In the genomic region with DNA sequence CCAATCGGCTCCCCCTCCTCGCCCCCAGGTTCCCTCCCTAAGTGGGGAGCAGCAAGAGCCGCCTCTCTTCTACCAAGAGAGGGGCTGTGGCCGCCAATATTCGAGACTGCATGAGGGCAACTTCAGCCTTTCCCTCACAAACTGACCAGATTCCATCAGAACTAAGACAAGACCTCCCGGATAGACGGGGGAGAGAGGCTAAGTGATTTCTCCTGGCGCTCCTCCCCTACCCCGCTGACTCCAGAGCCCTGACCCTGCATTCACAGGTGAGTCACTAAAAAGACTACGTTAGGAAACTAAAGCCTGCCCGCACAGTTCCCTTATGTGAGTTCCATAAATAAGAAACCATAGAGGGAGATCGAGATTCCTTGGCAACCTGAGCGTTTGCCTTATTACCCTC, we compare ENCODE assay signal across 9 mouse cellular contexts. TPM values are rescaled to one million over a fixed set of nuclear protein-coding genes. Genes with fewer than 3 reads are reported as not detected.
A peak's percentile ranks its signal among the peaks of the same experiment; 100 is the strongest.
DNase-seq lines count a peak whose midpoint lies in the region; ATAC-seq and TF ChIP-seq lines count a peak whose summit lies in the region.
"Had no signal": no experiment of that assay in that cellular context is flagged by ENCODE, and none has a peak within 500 bp of the region (broad histone marks: within the 10 kb centered on the region; RNA-seq: fewer than 3 reads in every experiment).

No protein-coding gene starts in this region.

- no peak for ATAC-seq in lung, embryonic 15.5 days (ENCODE audit: borderline replicate concordance, extremely low read depth, low FRiP score, low TSS enrichment)
- ATAC-seq in hindbrain, embryonic 15.5 days (ENCODE audit: low FRiP score, low read depth), result no peak
- ATAC-seq in erythroid progenitor cell, adult 5-6 weeks (replicated peaks; ENCODE audit: low FRiP score, poor library complexity, severe bottlenecking), result no peak

- peak; percentile 82 for DNase-seq in heart, adult 11 months
- no peak for DNase-seq in heart, embryonic 10.5 days (ENCODE audit: low spot score)
- DNase-seq in lung, postnatal 36 days, result no peak
- no peak for DNase-seq in MN1 (ENCODE audit: low spot score)

- no peak overlapping the region for H3K27ac ChIP-seq in heart, embryonic 10.5 days
- H3K27ac ChIP-seq in lung, embryonic 15.5 days, result no peak overlapping the region
- peak overlapping the region; percentile 9; the same call in 1 of the 2 replicates for H3K27ac ChIP-seq in hindbrain, embryonic 15.5 days (replicated peaks)
- H3K27ac ChIP-seq in small intestine, adult 2 months (ENCODE audit: insufficient read depth, low read depth, low read length), result no peak overlapping the region
- H3K27ac ChIP-seq: midbrain, embryonic 12.5 days had no signal

- no peaks in the 10 kb centered on the region for H3K9me3 ChIP-seq in heart, embryonic 10.5 days
- no peaks in the 10 kb centered on the region for H3K9me3 ChIP-seq in lung, embryonic 15.5 days
- no peaks in the 10 kb centered on the region for H3K9me3 ChIP-seq in hindbrain, embryonic 15.5 days
- H3K9me3 ChIP-seq: midbrain, embryonic 12.5 days had no signal

- no peaks in the 10 kb centered on the region for H3K36me3 ChIP-seq in heart, embryonic 10.5 days
- no peaks in the 10 kb centered on the region for H3K36me3 ChIP-seq in lung, embryonic 15.5 days
- no peaks in the 10 kb centered on the region for H3K36me3 ChIP-seq in hindbrain, embryonic 15.5 days
- H3K36me3 ChIP-seq in small intestine, adult 2 months (ENCODE audit: control insufficient read depth, insufficient read depth, low read length), result no peaks in the 10 kb centered on the region
- H3K36me3 ChIP-seq: midbrain, embryonic 12.5 days had no signal

- H3K4me2 ChIP-seq in lung, embryonic 15.5 days, result peak overlapping the region; percentile 98
- H3K4me2 ChIP-seq in hindbrain, embryonic 15.5 days, result peak overlapping the region; percentile 84

- no peak for TF ChIP-seq POLR2A in small intestine, adult 2 months (IDR thresholded peaks at IDR 0.05; ENCODE audit: low read depth, low read length)

- 71% methylated on average over 13 of the region's 13 CpGs for WGBS in heart, embryonic 10.5 days
- WGBS in lung, embryonic 15.5 days, result 59% methylated on average over 13 of the region's 13 CpGs
- WGBS in hindbrain, embryonic 15.5 days, result 53% methylated on average over 13 of the region's 13 CpGs
- 54% methylated on average over 13 of the region's 13 CpGs for WGBS in small intestine, adult 2 months

- TF ChIP-seq CTCF in small intestine, adult 2 months (IDR thresholded peaks at IDR 0.05; ENCODE audit: extremely low read depth, insufficient read length, insufficient replicate concordance, low read depth, low read length), result no peak

- H3K9ac ChIP-seq in lung, embryonic 15.5 days, result peak overlapping the region; percentile 9; the same call in 1 of the 2 replicates
- no peak overlapping the region for H3K9ac ChIP-seq in hindbrain, embryonic 15.5 days
- H3K9ac ChIP-seq: midbrain, embryonic 12.5 days had no signal

- H3K27me3 ChIP-seq in heart, embryonic 10.5 days (ENCODE audit: insufficient read depth, poor library complexity, severe bottlenecking), result peaks cover 51% of the 10 kb centered on the region
- no peaks in the 10 kb centered on the region for H3K27me3 ChIP-seq in lung, embryonic 15.5 days
- H3K27me3 ChIP-seq in hindbrain, embryonic 15.5 days, result peaks cover 16% of the 10 kb centered on the region
- H3K27me3 ChIP-seq in small intestine, adult 2 months (ENCODE audit: control insufficient read depth, insufficient read depth, low read length), result peaks cover 20% of the 10 kb centered on the region

- H3K4me1 ChIP-seq in heart, embryonic 10.5 days, result peaks cover 26% of the 10 kb centered on the region
- peaks cover 54% of the 10 kb centered on the region for H3K4me1 ChIP-seq in lung, embryonic 15.5 days
- peaks cover 32% of the 10 kb centered on the region for H3K4me1 ChIP-seq in hindbrain, embryonic 15.5 days (replicated peaks)
- peaks cover 3% of the 10 kb centered on the region; the same call in 1 of the 2 replicates for H3K4me1 ChIP-seq in small intestine, adult 2 months (ENCODE audit: control insufficient read depth, insufficient read depth, insufficient read length, low read length)

- no peak overlapping the region for H3K4me3 ChIP-seq in heart, embryonic 10.5 days
- H3K4me3 ChIP-seq in lung, embryonic 15.5 days, result peak overlapping the region; percentile 67
- peak overlapping the region; percentile 45 for H3K4me3 ChIP-seq in hindbrain, embryonic 15.5 days
- H3K4me3 ChIP-seq in small intestine, adult 2 months (ENCODE audit: low read depth, low read length), result peak overlapping the region; percentile 28

RNA-seq across cellular contexts. Expression of gene Afap1l2, which starts 1.2 kb away (rescaled TPM):
- polyA plus RNA-seq in heart, embryonic 10.5 days (2016; fragmentation: Nextera tagmentation; extraction: Ambion mirVana), result 1.2 and 1.6 TPM in 2 replicates
- polyA plus RNA-seq in lung, embryonic 15.5 days (2015; fragmentation: Nextera tagmentation; extraction: Ambion mirVana), result 28.4 and 29.7 TPM in 2 replicates
- polyA plus RNA-seq in hindbrain, embryonic 15.5 days (2015; fragmentation: Nextera tagmentation; extraction: Ambion mirVana), result 14.5 and 16.4 TPM in 2 replicates
- 2.3 and 2.6 TPM in 2 replicates for polyA plus RNA-seq in small intestine, adult 2 months (2012; rRNA removed)
- not detected in 2 replicates for total RNA-seq in erythroid progenitor cell, adult 5-6 weeks (2015; ENCODE audit: low replicate concordance)
- total RNA-seq in erythroid progenitor cell, adult 5-6 weeks (2017; ENCODE audit: low replicate concordance), result not detected in 2 replicates
